ENCODE assay signal across 21 mouse cellular contexts in genomic region chr7:139451711-139452110, GRCm38 (mm10).
DNase-seq lines count a peak whose midpoint lies in the region; ATAC-seq and TF ChIP-seq lines count a peak whose summit lies in the region.
"Had no signal": no experiment of that assay in that cellular context is flagged by ENCODE, and none has a peak within 500 bp of the region (broad histone marks: within the 10 kb centered on the region; RNA-seq: fewer than 3 reads in every experiment).

No protein-coding gene starts in this region.

- no peak for TF ChIP-seq POLR2A in lung, adult 2 months (IDR thresholded peaks at IDR 0.05; ENCODE audit: borderline replicate concordance, extremely low read depth, low read depth, low read length)

- 55% methylated on average over 5 of the region's 5 CpGs for WGBS in lung, embryonic 14.5 days
- 58% methylated on average over 5 of the region's 5 CpGs for WGBS in lung, adult 2 months

- H3K27me3 ChIP-seq in lung, embryonic 14.5 days (ENCODE audit: insufficient read depth, low read length): no peaks in the 10 kb centered on the region
- H3K27me3 ChIP-seq: CH12.LX; hindbrain, embryonic 13.5 days; limb, embryonic 15.5 days; liver, embryonic 15.5 days; midbrain, embryonic 13.5 days; neural tube, embryonic 13.5 days had no signal

- H3K4me2 ChIP-seq in lung, embryonic 14.5 days: no peak overlapping the region
- H3K4me2 ChIP-seq: hindbrain, embryonic 13.5 days; limb, embryonic 15.5 days; liver, embryonic 15.5 days; midbrain, embryonic 13.5 days; neural tube, embryonic 13.5 days had no signal

- TF ChIP-seq CTCF in lung, embryonic 14.5 days (IDR thresholded peaks at IDR 0.05; ENCODE audit: low read depth): no peak
- no peak for TF ChIP-seq CTCF in lung, adult 2 months (IDR thresholded peaks at IDR 0.05; ENCODE audit: insufficient read depth, low read length)

- H3K36me3 ChIP-seq in lung, embryonic 14.5 days (ENCODE audit: insufficient read depth): no peaks in the 10 kb centered on the region
- H3K36me3 ChIP-seq: embryonic facial prominence, embryonic 10.5 days; hindbrain, embryonic 13.5 days; liver, embryonic 15.5 days; midbrain, embryonic 13.5 days; neural tube, embryonic 13.5 days had no signal

- DNase-seq in cerebellum, adult 9-11 months: peak; percentile 65
- DNase-seq in cerebellum, adult 8-10 months: no peak
- DNase-seq in lung, embryonic 14.5 days: peak; percentile 36
- no peak for DNase-seq in lung, adult 2 months
- peak; percentile 41 to 55 for DNase-seq in heart, postnatal 10 days
- DNase-seq in lung, postnatal 36 days: peak; percentile 51
- no peak for DNase-seq in embryo, embryonic 10 days (ENCODE audit: low spot score)
- no peak for DNase-seq in frontal cortex, postnatal 36 days (ENCODE audit: low spot score in 2 of 2)
- DNase-seq: adrenal gland, postnatal 25 days; gastrocnemius, adult 2 months; kidney, adult 2 months; kidney, postnatal 14 days; spleen, adult 18-20 months had no signal

- H3K9ac ChIP-seq in lung, embryonic 14.5 days: no peak overlapping the region
- H3K9ac ChIP-seq: hindbrain, embryonic 13.5 days; limb, embryonic 15.5 days; liver, embryonic 15.5 days; midbrain, embryonic 13.5 days; neural tube, embryonic 13.5 days had no signal

- no peak overlapping the region for H3K4me3 ChIP-seq in lung, embryonic 14.5 days (ENCODE audit: low read depth, low read length)
- H3K4me3 ChIP-seq in lung, adult 2 months (replicated peaks; ENCODE audit: extremely low read depth, low read depth, low read length): no peak overlapping the region
- H3K4me3 ChIP-seq: embryonic facial prominence, embryonic 10.5 days; gastrocnemius, adult 2 months; hindbrain, embryonic 13.5 days; limb, embryonic 15.5 days; liver, embryonic 15.5 days; midbrain, embryonic 13.5 days; neural tube, embryonic 13.5 days had no signal

- H3K27ac ChIP-seq in lung, embryonic 14.5 days (ENCODE audit: low read depth): peak overlapping the region; percentile 3; the same call in 1 of the 2 replicates
- H3K27ac ChIP-seq: embryonic facial prominence, embryonic 10.5 days; gastrocnemius, adult 2 months; hindbrain, embryonic 13.5 days; limb, embryonic 15.5 days; liver, embryonic 15.5 days; midbrain, embryonic 13.5 days; neural tube, embryonic 13.5 days had no signal

- intact Hi-C loops in heart, postnatal 10 days (cut with DNase I): no loop called here

- no peak for ATAC-seq in lung, embryonic 14.5 days (ENCODE audit: insufficient read depth)
- ATAC-seq: inflammation-experienced regulatory T-cells, adult 6 months; midbrain, embryonic 13.5 days had no signal

- H3K4me1 ChIP-seq in lung, embryonic 14.5 days (ENCODE audit: insufficient read depth): peaks cover 18% of the 10 kb centered on the region
- H3K4me1 ChIP-seq in lung, adult 2 months (ENCODE audit: control insufficient read depth, insufficient read depth, low read length): peaks cover 16% of the 10 kb centered on the region
- H3K4me1 ChIP-seq: liver, embryonic 15.5 days; midbrain, embryonic 13.5 days; neural tube, embryonic 13.5 days had no signal

- no peaks in the 10 kb centered on the region for H3K9me3 ChIP-seq in lung, embryonic 14.5 days (ENCODE audit: low read depth, low read length)
- H3K9me3 ChIP-seq: embryonic facial prominence, embryonic 10.5 days; hindbrain, embryonic 13.5 days; limb, embryonic 15.5 days; liver, embryonic 15.5 days; midbrain, embryonic 13.5 days; neural tube, embryonic 13.5 days had no signal

Comparison
In these comparisons a context has a peak if more than half of its experiments do, and no peak if none do; other contexts are left out.
1. DNase-seq: peak in cerebellum, adult 9-11 months (single experiment), lung, embryonic 14.5 days (single experiment), heart, postnatal 10 days (2 of 2) and lung, postnatal 36 days (single experiment); none in cerebellum, adult 8-10 months (single experiment), lung, adult 2 months (single experiment), embryo, embryonic 10 days (single experiment) and frontal cortex, postnatal 36 days (0 of 2).